Mouse (Mus musculus): ENCODE data around the gene Klhl22.

GRCm38 (mm10) chr16:17804982-17805381 lies 45.6 kb downstream of the Klhl22 start:
- TF ChIP-seq POLR2A (IDR thresholded peaks at IDR 0.05; ENCODE audit: borderline replicate concordance, low read depth, low read length) (no peak), CTCF (IDR thresholded peaks at IDR 0.05; ENCODE audit: low read depth, low read length) (no peak)

Measured in bone marrow macrophage, adult 2 months (primary cell).